Mouse (Mus musculus) bone marrow, adult 2 months (tissue): ENCODE data around the gene Gm10837.

Experiments used
- CTCF ChIP-seq: fragments of 200-500 bp; IDR thresholded peaks from 2 replicates; pipeline ENCODE4 v1.5.1; 2011; ENCODE audit warnings: low read length, control low read depth; ENCODE audit not compliant: control insufficient read depth, insufficient read depth
- POLR2A ChIP-seq: fragments of 200-500 bp; IDR thresholded peaks from 2 replicates; pipeline ENCODE4 v1.6.1; 2011; ENCODE audit warnings: low read depth, mild to moderate bottlenecking, control low read depth, low read length, borderline replicate concordance; ENCODE audit not compliant: control insufficient read depth

DNA sequence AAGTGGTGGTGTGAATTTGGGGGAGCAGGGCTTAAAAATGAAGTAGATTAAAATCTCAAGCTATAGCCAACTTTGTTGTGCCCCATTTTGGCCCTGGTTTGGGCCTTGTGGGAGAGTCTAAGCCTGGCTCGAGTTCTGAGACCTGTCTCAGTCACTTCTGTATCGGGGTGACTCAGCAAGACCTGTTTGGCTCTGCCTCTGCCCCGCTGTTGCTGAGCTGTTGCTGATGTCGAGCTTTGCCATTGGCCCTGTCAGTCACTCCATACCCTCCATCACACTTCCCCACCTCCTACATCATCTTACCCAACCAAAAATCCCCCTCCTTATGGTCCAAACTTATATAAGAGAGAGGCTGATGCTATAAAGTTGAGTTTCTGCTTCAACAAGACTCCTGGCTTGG lies 38.1 kb downstream of the Gm10837 start:
- TF ChIP-seq POLR2A (no peak), CTCF (no peak)
